Mouse (Mus musculus) MEL (cell line): ENCODE results near the gene Gadd45g.

Source experiments
- EP300 ChIP-seq, 2 experiments: IDR thresholded peaks; 2 replicates each; pipeline ENCODE4 v1.6.1; 2011; ENCODE audit warnings: improper control_type of control experiment in 2 of 2, low read length in 2 of 2, low read depth in 1 of 2, mild to moderate bottlenecking in 1 of 2
- GATA1 ChIP-seq: IDR thresholded peaks from 2 replicates; pipeline ENCODE4 v1.6.1; 2011; ENCODE audit warnings: low read depth, low read length, improper control_type of control experiment
- TAL1 ChIP-seq: IDR thresholded peaks from 2 replicates; pipeline ENCODE4 v1.6.1; 2012; ENCODE audit warnings: mild to moderate bottlenecking, inconsistent platforms, low read length, moderate library complexity, mixed read lengths
- USF2 ChIP-seq, 2 experiments: IDR thresholded peaks; 2 replicates each; pipeline ENCODE4 v1.6.1; 2011 to 2012; ENCODE audit warnings: improper control_type of control experiment in 2 of 2, low read length in 2 of 2, borderline replicate concordance in 1 of 2, inconsistent platforms in 1 of 2, low read depth in 1 of 2, mild to moderate bottlenecking in 1 of 2; ENCODE audit not compliant: insufficient read depth in 1 of 2
- ZKSCAN1 ChIP-seq: IDR thresholded peaks from 2 replicates; pipeline ENCODE4 v1.6.1; 2012; ENCODE audit warnings: low read depth, mild to moderate bottlenecking, inconsistent platforms, low read length, improper control_type of control experiment, moderate library complexity

DNA sequence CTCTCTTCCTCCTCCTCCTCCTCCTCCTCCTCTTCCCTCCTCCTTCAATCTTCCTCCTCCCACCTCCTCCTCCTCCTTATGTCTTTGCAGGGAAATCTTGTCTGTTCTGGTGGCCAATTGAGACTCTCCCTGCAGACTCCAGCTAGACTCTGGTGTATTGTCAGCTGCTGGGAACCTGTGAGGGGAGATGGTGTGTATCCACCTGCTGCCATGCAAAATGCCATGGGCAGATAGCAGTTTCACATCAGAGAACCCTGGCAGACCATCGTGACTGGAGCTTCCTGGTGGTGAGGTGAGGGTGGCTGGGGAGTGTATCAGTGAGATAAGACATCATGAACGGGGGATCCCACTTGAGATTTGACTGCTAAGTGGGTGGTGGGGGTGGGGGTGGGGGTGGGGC is 12.0 kb upstream of the Gadd45g start:
- TF ChIP-seq TAL1 (no peak), USF2 (IDR thresholded peaks at IDR 0.05; ENCODE audit: borderline replicate concordance in 1 of 2, insufficient read depth in 1 of 2, low read depth in 1 of 2, low read length in 2 of 2) (no peak), ZKSCAN1 (no peak), EP300 (IDR thresholded peaks at IDR 0.05; ENCODE audit: low read depth in 1 of 2, low read length in 2 of 2) (no peak), GATA1 (no peak)
